ENCODE assay signal across 8 mouse cellular contexts in genomic region chr2:26091771-26092393, GRCm38 (mm10). TPM values are rescaled to one million over a fixed set of nuclear protein-coding genes. Genes with fewer than 3 reads are reported as not detected.
DNase-seq lines count a peak whose midpoint lies in the region; ATAC-seq and TF ChIP-seq lines count a peak whose summit lies in the region.

No protein-coding gene starts in this region.

- H3K4me3 ChIP-seq in heart, embryonic 10.5 days: peak overlapping the region; percentile 76
- peak overlapping the region; percentile 66 for H3K4me3 ChIP-seq in forebrain, embryonic 16.5 days (replicated peaks; ENCODE audit: low read length)
- peak overlapping the region; percentile 54 for H3K4me3 ChIP-seq in kidney, postnatal 0 days (replicated peaks; ENCODE audit: low read depth, low read length)
- H3K4me3 ChIP-seq in limb, embryonic 14.5 days (replicated peaks; ENCODE audit: low read length): peak overlapping the region; percentile 62
- peak overlapping the region; percentile 82 for H3K4me3 ChIP-seq in neural tube, embryonic 12.5 days

- peak overlapping the region; percentile 81 for H3K9ac ChIP-seq in forebrain, embryonic 16.5 days (replicated peaks; ENCODE audit: low read depth, low read length)
- peak overlapping the region; percentile 65 for H3K9ac ChIP-seq in kidney, postnatal 0 days (ENCODE audit: low read depth, low read length)
- peak overlapping the region; percentile 76 for H3K9ac ChIP-seq in limb, embryonic 14.5 days (ENCODE audit: low read depth, low read length, severe bottlenecking)
- peak overlapping the region; percentile 89 for H3K9ac ChIP-seq in neural tube, embryonic 12.5 days

- H3K36me3 ChIP-seq in heart, embryonic 10.5 days: no peaks in the 10 kb centered on the region
- no peaks in the 10 kb centered on the region for H3K36me3 ChIP-seq in forebrain, embryonic 16.5 days (ENCODE audit: control insufficient read depth, insufficient read depth)
- no peaks in the 10 kb centered on the region; the same call in 1 of the 2 replicates for H3K36me3 ChIP-seq in kidney, postnatal 0 days (ENCODE audit: insufficient read depth, low read length)
- 0 out of 2 replicates have a peak, but pooled peaks cover 3% of the 10 kb centered on the region for H3K36me3 ChIP-seq in limb, embryonic 14.5 days (ENCODE audit: control insufficient read depth, insufficient read depth, low read length)
- peaks cover 3% of the 10 kb centered on the region; the same call in 1 of the 2 replicates for H3K36me3 ChIP-seq in neural tube, embryonic 12.5 days

- ATAC-seq in cerebellum, adult (ENCODE audit: insufficient number of reproducible peaks, low FRiP score, low TSS enrichment): peak; percentile 23; the same call in 1 of the 2 replicates
- ATAC-seq in forebrain, embryonic 16.5 days: peak; percentile 87
- peak; percentile 38 for ATAC-seq in kidney, postnatal 0 days (replicated peaks; ENCODE audit: low FRiP score, low read depth)
- peak; percentile 53; the same call in 1 of the 2 replicates for ATAC-seq in limb, embryonic 14.5 days (ENCODE audit: low FRiP score, low read depth)
- peak; percentile 81 for ATAC-seq in neural tube, embryonic 12.5 days (ENCODE audit: low FRiP score, low read depth)

- no peaks in the 10 kb centered on the region for H3K9me3 ChIP-seq in heart, embryonic 10.5 days
- H3K9me3 ChIP-seq in forebrain, embryonic 16.5 days (ENCODE audit: control insufficient read depth, low read length): no peaks in the 10 kb centered on the region
- H3K9me3 ChIP-seq in kidney, postnatal 0 days (replicated peaks; ENCODE audit: low read length): no peaks in the 10 kb centered on the region
- no peaks in the 10 kb centered on the region for H3K9me3 ChIP-seq in limb, embryonic 14.5 days (ENCODE audit: control insufficient read depth, low read length)
- no peaks in the 10 kb centered on the region for H3K9me3 ChIP-seq in neural tube, embryonic 12.5 days

- H3K27me3 ChIP-seq in heart, embryonic 10.5 days (ENCODE audit: insufficient read depth, poor library complexity, severe bottlenecking): peaks cover 81% of the 10 kb centered on the region
- no peaks in the 10 kb centered on the region for H3K27me3 ChIP-seq in forebrain, embryonic 16.5 days (replicated peaks; ENCODE audit: control insufficient read depth, insufficient read depth, low read length)
- H3K27me3 ChIP-seq in kidney, postnatal 0 days (ENCODE audit: insufficient read depth, low read length): no peaks in the 10 kb centered on the region
- H3K27me3 ChIP-seq in limb, embryonic 14.5 days (ENCODE audit: control insufficient read depth, insufficient read depth, low read length): no peaks in the 10 kb centered on the region
- peaks cover 21% of the 10 kb centered on the region; the same call in 1 of the 2 replicates for H3K27me3 ChIP-seq in neural tube, embryonic 12.5 days (replicated peaks)

- no peak for TF ChIP-seq CTCF in kidney, postnatal 0 days (IDR thresholded peaks at IDR 0.05; ENCODE audit: low read depth)

- TF ChIP-seq POLR2A in limb, embryonic 14.5 days (IDR thresholded peaks at IDR 0.05; ENCODE audit: borderline replicate concordance, extremely low read depth, insufficient read depth, insufficient read length): 0 out of 2 replicates have a peak, but pooled peaks have one; percentile 32

- H3K4me1 ChIP-seq in heart, embryonic 10.5 days: peaks cover 34% of the 10 kb centered on the region
- H3K4me1 ChIP-seq in forebrain, embryonic 16.5 days (replicated peaks; ENCODE audit: control insufficient read depth, insufficient read depth, low read length): peaks cover 28% of the 10 kb centered on the region
- H3K4me1 ChIP-seq in kidney, postnatal 0 days (replicated peaks; ENCODE audit: insufficient read depth, low read length): peaks cover 12% of the 10 kb centered on the region; the same call in 1 of the 2 replicates
- peaks cover 10% of the 10 kb centered on the region for H3K4me1 ChIP-seq in limb, embryonic 14.5 days (ENCODE audit: control insufficient read depth, insufficient read depth, low read length)
- peaks cover 42% of the 10 kb centered on the region for H3K4me1 ChIP-seq in neural tube, embryonic 12.5 days

- H3K4me2 ChIP-seq in forebrain, embryonic 16.5 days (ENCODE audit: low read length): peak overlapping the region; percentile 95
- H3K4me2 ChIP-seq in kidney, postnatal 0 days (ENCODE audit: low read length): peak overlapping the region; percentile 97
- H3K4me2 ChIP-seq in limb, embryonic 14.5 days (replicated peaks; ENCODE audit: low read depth, low read length, severe bottlenecking): peak overlapping the region; percentile 97
- peak overlapping the region; percentile 97 for H3K4me2 ChIP-seq in neural tube, embryonic 12.5 days (replicated peaks)

- WGBS in heart, embryonic 10.5 days: 2% methylated on average over 24 of the region's 24 CpGs
- under 1% methylated on average over 23 of the region's 24 CpGs for WGBS in forebrain, embryonic 16.5 days
- under 1% methylated on average over 24 of the region's 24 CpGs for WGBS in kidney, postnatal 0 days
- under 1% methylated on average over 24 of the region's 24 CpGs for WGBS in limb, embryonic 14.5 days
- 2% methylated on average over 24 of the region's 24 CpGs for WGBS in neural tube, embryonic 12.5 days

- peak overlapping the region; percentile 87 for H3K27ac ChIP-seq in heart, embryonic 10.5 days
- peak overlapping the region; percentile 85 for H3K27ac ChIP-seq in forebrain, embryonic 16.5 days (ENCODE audit: low read length)
- peak overlapping the region; percentile 90 for H3K27ac ChIP-seq in kidney, postnatal 0 days
- H3K27ac ChIP-seq in limb, embryonic 14.5 days (replicated peaks; ENCODE audit: low read depth, low read length): peak overlapping the region; percentile 90
- H3K27ac ChIP-seq in neural tube, embryonic 12.5 days: peak overlapping the region; percentile 93

- DNase-seq in heart, embryonic 10.5 days (ENCODE audit: low spot score): no peak
- no peak for DNase-seq in heart, adult 9 months (ENCODE audit: low spot score in 2 of 2)
- DNase-seq in kidney, postnatal 0 days (ENCODE audit: low spot score): peak; percentile 55
- peak; percentile 59 for DNase-seq in limb, embryonic 14.5 days (ENCODE audit: low spot score)
- no peak for DNase-seq in T-cell, adult 2 months (ENCODE audit: low spot score)

RNA-seq across cellular contexts. Expression of gene Nacc2, which starts 31.1 kb away (rescaled TPM):
- 5.1 and 5.4 TPM in 2 replicates for polyA plus RNA-seq in heart, embryonic 10.5 days (2016; fragmentation: Nextera tagmentation; extraction: Ambion mirVana)
- 13.3 and 16.1 TPM in 2 replicates for polyA plus RNA-seq in forebrain, embryonic 16.5 days (2015; fragmentation: Nextera tagmentation; extraction: Ambion mirVana)
- polyA plus RNA-seq in kidney, postnatal 0 days (2015; fragmentation: Nextera tagmentation; extraction: Ambion mirVana): 11.3 and 12.2 TPM in 2 replicates
- 6.4 and 11.8 TPM in 2 replicates for polyA plus RNA-seq in limb, embryonic 14.5 days (2012; rRNA removed)
- polyA plus RNA-seq in limb, embryonic 14.5 days (2014; fragmentation: Nextera tagmentation; extraction: Ambion mirVana): 5.0 and 5.3 TPM in 2 replicates
- polyA plus RNA-seq in neural tube, embryonic 12.5 days (2016; fragmentation: Nextera tagmentation; extraction: Ambion mirVana): 15.0 and 15.2 TPM in 2 replicates

Comparison
In these comparisons a context has a peak if more than half of its experiments do, and no peak if none do; other contexts are left out.
1. DNase-seq: peak in kidney, postnatal 0 days (single experiment) and limb, embryonic 14.5 days (single experiment); none in heart, embryonic 10.5 days (single experiment), heart, adult 9 months (0 of 2) and T-cell, adult 2 months (single experiment).
2. ATAC-seq: peak in every context shown above with its lines; median percentile 87 in forebrain, embryonic 16.5 days; 81 in neural tube, embryonic 12.5 days; 53 in limb, embryonic 14.5 days; 38 in kidney, postnatal 0 days; 23 in cerebellum, adult.
3. Peak in every context shown above with its lines, with median percentiles within 50 percentile points of each other: H3K27ac ChIP-seq, H3K4me3 ChIP-seq, H3K4me2 ChIP-seq and H3K9ac ChIP-seq.